Mouse (Mus musculus): Measurements from ENCODE around the gene Syt1.
A peak's percentile ranks its signal among the peaks of the same experiment; 100 is the strongest.

Gene Syt1

DNA sequence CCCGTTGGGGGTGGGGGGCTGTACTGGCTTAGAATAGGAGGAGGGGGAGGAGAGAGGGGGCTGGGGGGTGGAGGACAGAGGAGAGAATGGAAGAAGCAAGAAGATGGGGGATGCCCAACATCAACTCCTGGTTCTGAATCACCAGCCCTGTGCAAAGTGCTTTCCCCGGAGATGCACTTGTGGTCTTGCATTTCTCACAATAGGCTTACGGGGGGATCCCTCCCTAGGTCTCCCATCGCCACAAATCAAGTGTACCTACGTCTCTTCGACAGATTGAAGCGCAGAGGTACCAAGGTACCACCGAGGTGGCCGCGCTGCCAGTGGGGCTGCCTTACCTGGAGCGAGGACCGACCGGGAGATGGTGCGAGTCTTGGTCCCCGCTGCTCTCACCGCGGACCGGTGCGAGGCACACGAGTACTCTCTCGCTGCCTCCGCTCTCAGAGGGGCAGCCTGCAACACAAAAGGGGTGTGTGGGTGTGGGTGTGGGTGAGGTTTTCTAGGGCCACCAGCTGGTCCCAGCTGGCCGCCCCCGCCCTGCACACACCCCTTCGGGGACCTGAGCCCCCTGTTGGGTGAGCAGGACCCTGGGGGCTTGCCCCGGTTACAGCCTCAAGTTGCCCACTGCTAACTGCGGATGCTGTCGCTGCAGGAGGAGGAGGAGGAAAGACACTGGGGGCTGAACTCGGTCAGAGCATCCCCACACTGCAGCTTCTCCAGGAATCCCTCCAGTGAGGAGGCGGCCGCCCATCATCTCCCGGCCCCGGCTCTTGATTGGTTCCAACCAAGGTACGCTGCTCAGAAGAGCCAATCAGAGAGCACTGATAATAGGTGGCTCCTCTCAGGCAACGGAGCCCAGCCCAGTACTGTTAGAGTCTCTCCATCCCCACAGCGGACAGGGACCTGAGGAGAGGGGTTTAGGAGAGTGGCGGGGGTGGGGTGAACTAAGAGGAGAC lies at the start of gene Syt1:
Gene Syt1, minus strand, starts transcription at position 742 of the 953 bp plus-strand sequence.
- peak; percentile 60 for DNase-seq (ENCODE audit: low read depth, low spot score)

DNA sequence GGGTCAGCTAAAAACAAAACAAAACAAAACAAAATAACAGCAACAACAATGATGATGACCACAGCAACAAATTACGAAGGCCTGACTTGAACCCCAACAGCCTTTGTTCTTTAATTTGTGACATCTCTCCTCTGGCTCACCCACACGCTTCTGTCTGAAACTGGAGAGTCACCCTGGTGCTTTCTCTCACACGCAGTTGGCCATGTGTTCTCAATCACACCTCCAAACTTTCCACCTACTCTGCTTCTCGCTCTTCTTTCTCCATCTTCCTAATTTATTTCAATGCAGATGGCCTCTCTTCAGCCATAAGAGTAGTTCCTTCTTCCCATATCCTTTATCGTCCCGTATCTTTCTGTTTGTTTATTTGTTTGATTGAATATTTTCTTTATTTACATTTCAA lies 45.7 kb upstream of the Syt1 start:
- DNase-seq (ENCODE audit: low read depth, low spot score): no peak

DNA sequence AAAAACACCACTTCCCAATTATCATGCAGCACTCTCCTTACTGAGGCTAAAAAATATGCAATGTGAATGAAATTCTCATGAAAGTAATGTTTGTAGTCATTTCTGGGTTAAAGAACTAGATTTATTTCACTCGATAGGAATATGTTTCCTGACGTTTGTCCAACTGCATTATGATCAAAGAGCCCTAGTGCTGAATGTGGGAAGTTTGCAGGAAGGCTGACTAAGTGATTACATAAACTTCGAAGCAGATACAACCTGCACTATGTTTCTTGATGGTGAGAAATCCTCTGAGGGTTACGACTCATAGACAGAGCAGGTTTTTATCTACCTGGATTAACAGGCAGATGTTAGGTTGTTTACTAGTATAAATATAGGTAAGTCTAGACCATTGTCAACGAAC lies 36.8 kb upstream of the Syt1 start:
- DNase-seq (ENCODE audit: low read depth, low spot score): no peak

DNA sequence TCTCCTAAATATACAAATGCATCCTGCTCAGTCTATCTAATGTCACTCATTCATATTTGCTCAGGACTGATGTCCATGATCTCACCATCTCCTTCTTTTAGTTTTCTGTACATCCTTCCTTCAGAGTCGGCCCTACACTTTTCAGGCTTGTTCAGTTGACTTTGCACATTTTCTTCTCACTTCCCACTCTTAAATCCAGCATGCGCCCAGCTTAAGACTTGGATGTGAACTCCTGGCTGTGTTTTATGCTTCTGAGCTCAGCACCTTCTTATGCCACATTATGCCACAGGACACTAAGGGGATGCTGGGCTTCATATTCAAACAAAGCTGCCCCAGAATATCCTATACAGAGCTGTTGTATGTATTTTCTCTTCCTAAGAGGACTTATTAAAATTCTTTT lies 36.2 kb upstream of the Syt1 start:
- no peak for DNase-seq (ENCODE audit: low read depth, low spot score)

DNA sequence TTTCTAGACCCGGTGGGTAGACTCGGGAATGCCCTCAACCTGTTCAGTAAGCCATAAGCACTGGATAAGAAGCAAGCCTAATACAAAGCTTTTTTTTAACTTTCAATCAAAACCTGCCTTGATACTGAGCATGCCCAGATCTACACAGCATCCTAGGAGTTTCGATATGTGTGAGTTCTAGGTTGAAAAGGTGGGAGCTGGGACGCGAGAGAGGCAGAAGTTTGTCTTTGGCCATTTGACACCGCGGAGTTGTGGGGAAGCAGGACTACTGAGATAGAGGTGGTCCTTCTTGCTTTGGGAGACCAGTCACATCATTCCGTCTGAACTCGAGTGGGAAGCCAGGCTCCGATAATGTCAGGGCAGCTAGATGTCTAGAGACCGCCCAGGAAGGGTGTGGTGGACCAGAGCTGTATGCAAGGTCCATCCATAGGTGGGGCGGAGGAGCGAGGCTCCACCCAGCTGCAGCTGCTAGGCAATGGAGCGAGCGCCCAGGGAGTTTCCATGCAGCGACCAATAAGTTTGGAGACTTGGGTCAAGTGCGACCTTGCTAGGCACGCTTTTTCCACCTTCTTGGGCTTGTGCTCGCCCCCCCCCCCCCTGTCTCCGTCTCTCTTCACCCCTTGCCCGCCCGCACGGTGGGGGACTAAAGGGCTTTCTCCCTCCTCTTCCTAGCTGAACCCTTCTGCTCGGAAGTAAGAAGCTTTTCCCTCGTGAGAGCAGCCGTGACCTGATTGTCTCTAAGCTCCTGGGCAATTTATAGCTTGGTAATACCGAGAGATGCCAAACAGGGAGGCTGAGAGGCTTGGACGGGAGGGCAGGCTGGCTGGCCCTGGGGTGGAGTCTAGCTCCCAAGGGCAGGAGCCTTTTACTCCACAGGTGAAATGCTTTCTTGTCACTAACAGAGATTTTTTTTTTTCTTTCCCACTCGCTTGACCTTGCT lies 714 bp upstream of the Syt1 start:
- peak; percentile 40 for DNase-seq (ENCODE audit: low read depth, low spot score)

DNA sequence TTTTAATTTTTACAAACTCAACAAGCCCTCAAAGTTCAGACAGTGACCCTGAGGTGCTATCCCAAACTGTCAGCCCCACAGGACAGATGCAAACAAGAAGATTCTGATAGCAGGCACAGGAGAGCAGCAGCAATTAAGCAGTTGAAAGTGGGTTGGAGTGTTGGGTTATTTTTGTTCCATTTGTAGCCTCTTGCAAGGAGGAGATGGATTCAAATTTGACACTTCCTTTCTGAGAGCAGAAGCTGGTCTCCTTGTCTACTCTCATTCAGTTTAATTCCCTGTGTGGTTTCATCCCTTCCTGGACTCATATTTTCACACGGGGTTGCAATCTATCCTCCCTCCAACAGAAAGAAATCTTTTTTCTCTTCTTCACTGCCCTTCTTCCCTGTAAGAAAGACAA lies 951 bp downstream of the Syt1 start:
- no peak for DNase-seq (ENCODE audit: low read depth, low spot score)

DNA sequence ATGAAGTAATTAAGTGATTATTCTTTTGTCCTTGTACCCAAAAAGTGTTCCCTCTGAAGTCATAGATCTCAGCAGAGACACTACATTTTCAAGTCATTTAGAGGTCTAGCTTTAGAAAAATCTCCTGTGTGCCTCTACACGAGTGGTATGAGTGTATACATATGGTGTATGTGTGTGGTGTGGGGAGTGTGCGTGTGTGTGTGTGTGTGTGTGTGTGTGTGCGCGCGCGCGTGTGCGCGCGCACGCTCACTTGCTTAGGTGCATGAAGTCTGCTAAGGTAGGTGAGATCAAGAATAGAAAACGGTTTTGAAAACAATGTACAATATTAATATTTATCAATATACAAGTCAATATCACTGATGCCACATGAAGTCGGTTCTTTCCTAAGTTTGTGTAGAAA lies 2.3 kb downstream of the Syt1 start:
- no peak for DNase-seq (ENCODE audit: low read depth, low spot score)

DNA sequence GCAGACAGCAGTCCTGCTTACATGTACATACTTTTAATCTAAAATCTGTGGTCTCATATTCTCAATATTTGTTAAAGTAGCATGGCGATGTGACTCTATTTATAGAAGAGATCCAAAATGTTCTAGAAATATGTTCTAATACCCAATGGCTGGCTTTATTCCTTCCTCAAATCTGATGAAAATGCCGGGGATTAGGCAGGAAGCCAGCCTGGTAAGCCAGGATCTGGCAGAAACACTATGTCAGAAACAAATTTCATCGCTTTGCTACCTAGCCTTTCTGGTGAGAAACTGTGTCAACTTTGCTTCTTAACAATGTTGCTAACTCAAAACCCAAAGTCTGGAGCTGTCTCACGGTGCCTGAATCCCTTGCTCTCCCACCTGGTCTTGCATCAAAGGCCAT lies 7.3 kb downstream of the Syt1 start:
- no peak for DNase-seq (ENCODE audit: low read depth, low spot score)

DNA sequence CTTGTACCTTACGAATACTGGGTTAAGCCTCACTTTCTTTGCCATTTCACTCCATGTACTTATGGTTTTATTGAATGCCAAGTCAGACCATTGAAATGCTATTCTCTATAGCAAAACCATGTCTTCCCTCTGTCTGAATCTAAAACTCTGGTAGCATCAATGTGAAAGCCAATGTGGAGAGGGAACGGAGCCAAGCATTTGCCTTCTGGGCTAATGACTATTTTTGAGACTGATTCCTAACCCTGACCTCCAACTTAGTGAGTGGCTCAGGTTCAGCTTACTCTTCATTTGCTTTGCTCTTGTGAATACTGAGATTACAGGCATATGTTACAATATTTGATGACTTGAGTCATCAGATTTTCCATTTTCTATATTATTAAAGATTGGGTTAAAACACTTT lies 23.5 kb downstream of the Syt1 start:
- DNase-seq (ENCODE audit: low read depth, low spot score): no peak

DNA sequence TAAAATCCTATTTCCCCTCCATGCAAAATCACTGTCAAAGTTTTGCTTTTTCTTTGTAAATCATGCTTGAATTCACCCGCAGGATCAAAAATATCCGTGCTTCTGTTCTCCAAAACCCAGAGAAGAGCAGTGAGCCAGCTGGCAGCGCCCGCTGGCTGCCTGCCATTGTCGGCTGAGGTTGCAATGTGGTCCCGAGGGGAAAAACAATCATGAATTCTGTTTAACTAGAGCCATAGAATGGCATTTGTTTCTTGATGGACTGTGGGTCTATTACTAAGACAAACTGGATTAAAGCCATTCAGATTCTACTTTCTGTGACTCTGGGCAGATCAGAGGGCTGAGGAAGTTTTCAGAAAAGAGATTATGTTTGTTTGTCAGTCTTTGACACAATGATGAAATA lies 31.1 kb downstream of the Syt1 start:
- DNase-seq (ENCODE audit: low read depth, low spot score): no peak

DNA sequence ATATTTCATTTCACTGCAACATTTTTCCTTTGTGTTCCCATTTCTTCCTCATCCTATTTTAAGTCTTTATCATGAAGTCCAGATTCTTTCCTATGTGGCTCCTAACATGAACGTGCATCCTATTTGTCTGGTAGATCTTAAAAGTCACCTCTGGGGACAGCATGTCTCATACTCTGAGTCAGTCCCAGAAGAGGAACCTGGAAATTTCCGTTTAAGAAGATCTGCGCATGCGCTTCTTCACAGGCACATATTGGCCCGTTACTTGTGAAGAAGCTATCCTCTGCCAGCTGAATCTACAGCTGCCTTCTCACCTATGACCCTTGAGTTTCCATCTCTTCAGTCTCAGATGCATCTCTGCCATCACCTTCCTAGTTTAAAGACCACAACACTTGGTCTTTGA lies 55.8 kb downstream of the Syt1 start:
- no peak for DNase-seq (ENCODE audit: low read depth, low spot score)

DNA sequence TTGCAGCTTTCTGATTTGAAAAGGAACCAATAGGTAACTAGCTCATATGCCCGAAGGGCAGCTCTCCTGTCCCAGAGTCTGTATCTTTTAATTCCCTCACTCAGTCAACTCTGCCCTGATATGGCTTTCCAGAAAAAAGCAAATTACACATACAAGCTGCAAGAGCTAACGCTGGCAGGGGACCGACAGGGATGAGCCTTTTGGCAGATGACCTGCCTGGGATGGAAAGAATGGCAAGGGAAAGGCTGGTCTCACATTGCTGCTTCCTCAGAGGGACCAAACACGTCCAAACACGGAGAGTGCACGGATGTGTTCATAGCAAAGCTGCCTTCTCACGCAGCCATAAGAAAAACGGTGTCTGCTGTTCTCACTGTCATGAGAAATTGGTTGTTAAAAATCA lies 58.6 kb downstream of the Syt1 start:
- DNase-seq (ENCODE audit: low read depth, low spot score): no peak

DNA sequence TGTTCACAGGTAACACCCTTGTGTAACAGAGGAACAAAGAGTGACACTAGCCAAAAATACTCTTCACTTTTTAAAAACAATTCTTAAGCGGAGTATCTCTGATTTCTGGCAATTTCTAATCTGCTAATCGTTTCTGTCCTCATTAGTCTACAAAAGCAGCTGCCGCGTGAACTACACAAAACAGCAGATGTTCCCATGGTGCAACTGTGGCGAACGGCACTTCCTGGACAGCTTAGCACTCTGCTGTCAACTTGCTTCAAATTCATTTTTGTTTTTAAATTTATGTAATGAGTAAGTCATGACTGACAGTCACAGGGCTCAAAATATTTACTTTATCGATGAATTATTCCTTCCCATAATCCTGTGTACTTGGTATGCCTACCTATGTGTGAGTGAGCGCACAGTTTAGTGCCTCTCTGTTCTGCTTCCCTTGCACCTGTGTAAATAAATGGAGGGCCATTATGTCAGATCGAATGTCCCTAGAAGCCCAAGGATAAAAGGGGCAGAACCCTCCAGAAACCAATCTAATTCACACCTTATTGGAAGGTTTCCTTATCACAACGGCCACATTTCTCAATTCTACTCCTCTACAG lies 73.8 kb downstream of the Syt1 start:
- no peak for DNase-seq (ENCODE audit: low read depth, low spot score)

DNA sequence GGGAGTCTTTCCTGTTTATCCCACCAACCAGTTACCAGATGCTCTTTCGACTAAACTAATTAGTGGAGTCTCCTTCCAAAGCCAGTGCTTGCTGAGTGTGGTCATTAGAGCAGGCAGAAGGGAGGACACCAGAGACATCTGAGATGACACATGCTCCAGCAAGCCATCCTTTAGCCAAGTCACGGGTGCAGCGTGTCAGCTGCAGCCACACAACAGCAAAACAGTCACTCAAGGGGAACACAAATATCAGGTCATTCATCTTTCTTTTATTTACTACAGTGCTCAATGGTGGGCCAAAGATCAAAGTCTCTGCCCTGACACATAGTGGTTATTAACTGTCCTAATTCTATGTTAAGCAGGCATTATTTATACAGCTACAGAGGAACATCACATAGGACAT lies 80.5 kb downstream of the Syt1 start:
- no peak for DNase-seq (ENCODE audit: low read depth, low spot score)

DNA sequence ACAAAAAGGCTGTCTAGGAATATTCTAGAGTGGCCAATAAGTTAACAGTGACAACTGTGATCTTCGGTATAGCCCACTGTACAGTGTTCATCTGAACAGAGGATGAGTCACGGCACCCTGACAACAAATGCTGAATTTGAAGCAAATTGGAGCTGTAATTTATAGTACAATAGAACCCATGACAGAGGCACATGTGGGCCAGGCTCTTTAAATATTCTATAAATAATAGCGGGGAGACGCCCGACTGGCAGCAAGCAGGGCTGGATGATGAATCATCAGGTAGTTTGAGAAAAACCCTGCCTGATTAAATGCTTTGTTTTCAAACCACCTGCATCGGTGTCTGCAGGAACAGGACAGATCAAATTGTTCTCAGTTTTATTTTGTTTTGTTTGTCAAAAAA lies 81.1 kb downstream of the Syt1 start:
- DNase-seq (ENCODE audit: low read depth, low spot score): no peak

DNA sequence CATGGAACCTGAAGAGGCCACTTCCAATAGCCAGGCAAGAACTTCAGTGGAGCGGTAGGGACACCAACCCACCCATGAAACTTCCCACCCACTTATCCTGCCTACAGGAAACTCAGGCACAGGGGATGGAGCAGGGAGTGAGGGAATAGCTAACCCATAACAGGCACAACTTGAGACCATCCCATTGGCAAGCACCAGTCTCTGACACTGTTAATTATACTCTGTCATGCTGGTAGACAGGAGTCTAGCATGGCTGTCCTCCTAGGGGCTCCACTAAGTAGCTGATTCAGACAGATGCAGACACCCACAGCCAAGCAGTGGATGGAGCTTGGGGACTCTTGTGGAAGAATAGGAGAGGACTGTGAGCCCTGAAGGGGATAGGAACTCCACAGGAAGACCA lies 105.5 kb downstream of the Syt1 start:
- no peak for DNase-seq (ENCODE audit: low read depth, low spot score)

DNA sequence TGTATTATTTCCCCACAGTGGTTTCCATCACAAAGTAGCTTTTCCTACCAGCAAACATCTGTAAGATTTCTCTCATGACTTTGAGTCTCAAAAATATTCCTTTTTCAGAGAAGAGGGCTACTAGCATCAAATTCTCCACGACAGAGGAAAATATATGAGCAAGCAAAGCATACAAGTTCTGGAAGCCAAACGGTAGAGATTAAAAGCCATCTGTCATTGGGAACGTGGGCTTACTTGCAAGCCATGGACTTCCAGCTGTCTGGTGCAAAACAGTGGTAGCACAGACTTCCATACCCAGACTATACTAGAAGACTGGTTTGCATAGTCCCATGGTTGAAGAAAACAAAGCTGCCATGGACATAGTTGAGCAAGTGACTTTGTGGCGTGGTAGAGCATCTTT lies 106.4 kb downstream of the Syt1 start:
- DNase-seq (ENCODE audit: low read depth, low spot score): no peak

DNA sequence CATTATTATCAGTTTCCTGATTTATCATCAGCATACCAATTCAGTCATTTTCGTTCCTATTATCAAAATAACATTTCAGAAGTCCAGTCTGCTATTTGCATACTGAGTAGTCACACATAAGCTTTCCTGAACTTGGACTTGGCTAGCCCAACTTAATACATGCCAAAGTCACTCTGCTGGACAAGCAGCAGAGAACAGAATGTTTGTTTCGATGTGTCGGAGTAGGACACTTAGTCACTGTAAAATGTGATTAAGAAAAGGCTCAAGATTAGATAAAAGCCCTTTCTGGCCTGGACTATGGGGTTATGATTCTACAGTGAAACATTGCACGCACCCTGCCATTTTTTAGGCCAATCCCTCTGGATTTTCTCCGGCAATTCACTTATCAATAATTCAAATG lies 114.3 kb downstream of the Syt1 start:
- no peak for DNase-seq (ENCODE audit: low read depth, low spot score)

DNA sequence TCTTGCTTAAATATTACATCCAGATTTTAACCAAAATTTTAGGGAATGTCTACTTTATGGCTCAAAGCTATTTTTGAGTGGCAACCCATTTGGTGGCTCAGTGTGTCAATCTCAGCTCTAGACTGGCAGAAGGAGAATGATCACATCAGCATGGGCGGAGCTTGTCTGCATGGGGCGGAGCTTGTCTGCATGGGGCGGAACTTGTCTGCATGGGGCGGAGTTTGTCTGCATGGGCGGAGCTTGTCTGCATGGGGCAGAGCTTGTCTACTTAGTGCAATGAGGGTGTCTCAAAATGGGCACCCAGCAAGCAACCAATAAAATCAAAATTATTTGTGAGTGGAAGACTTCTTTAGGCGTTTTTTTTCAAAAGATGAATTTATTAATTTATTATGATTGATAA lies 117.5 kb downstream of the Syt1 start:
- no peak for DNase-seq (ENCODE audit: low read depth, low spot score)

DNA sequence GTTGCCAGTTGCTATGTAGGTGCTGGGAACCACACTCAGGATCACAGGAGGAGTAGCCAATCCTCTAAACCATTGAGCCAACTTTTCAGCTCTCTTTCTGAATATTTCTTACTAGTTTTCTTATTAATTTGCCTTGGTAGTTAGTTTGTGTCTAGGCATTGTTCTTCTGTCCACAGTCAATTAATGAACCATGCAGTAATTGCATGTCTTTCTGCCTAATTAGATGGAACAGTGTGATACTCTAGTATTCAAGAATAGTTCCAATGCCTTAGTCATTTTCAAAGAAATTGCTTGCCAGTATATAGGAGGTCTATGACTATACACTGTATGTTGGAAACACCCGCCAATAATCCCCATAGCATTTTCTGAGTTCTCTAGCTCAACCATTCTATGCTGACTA lies 118.3 kb downstream of the Syt1 start:
- no peak for DNase-seq (ENCODE audit: low read depth, low spot score)

DNA sequence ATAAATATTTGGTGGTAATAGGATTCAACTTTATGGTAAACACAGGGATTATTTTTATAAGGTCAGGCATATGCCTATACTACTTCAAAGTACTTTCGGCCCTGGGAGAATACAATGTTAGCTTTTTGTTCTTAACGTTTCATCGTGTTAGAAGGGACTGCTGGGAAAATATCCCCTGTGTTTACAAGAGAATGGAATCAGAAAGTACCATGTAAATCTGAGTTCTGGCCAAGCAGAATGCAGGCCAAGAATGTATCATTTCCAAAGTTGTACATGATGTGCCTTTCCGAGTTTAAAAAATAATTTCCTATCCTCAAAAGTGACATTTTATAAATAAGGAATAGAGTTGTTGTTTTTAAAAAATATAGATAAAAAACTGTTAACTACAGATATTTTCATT lies 121.7 kb downstream of the Syt1 start:
- no peak for DNase-seq (ENCODE audit: low read depth, low spot score)

DNA sequence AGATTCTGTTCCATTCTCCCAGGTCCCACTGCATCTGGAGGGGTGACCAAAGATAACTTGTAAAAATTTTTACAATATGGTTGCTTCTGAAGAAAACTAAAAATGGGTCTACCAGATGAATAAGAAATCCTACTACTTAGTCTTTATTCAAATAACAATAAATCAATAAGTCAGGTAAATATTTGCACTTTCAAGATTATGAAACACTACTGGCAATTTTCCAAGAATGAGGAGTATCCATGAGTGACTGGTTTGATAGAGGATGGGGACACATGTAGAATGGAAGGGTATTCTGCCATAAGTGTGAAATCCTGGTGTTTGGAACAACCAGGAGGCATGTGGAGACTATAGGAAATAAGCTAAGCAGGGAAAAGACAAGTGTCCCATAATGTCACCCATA lies 124.0 kb downstream of the Syt1 start:
- DNase-seq (ENCODE audit: low read depth, low spot score): no peak

All from WW6 (cell line).